Mouse (Mus musculus) lung, embryonic 16.5 days (tissue): ENCODE results near the gene Tbc1d15. TPM values are rescaled to one million over a fixed set of nuclear protein-coding genes. Genes with fewer than 3 reads are reported as not detected.

Source experiments
- ATAC-seq: fragments of 200-750 bp; cut with Nextera tagmentation; 2 replicates; pipeline ENCODE4 v1.8.0; 2017; ENCODE audit warnings: low read depth, mild to moderate bottlenecking, moderate library complexity
- H3K27ac ChIP-seq: fragments of 300-500 bp; sonication (generic); 2 replicates; pipeline ENCODE4 v1.5.1; 2014; ENCODE audit warnings: mild to moderate bottlenecking, control low read depth, low read length
- H3K27me3 ChIP-seq: fragments of 300-500 bp; sonication (generic); 2 replicates; pipeline ENCODE4 v1.6.1; 2014; ENCODE audit warnings: low read depth, low read length, mixed read lengths; ENCODE audit not compliant: control insufficient read depth, insufficient read depth
- H3K36me3 ChIP-seq: fragments of 300-500 bp; sonication (generic); 2 replicates; pipeline ENCODE4 v1.6.1; 2014; ENCODE audit warnings: low read length; ENCODE audit not compliant: control insufficient read depth, insufficient read depth
- H3K4me1 ChIP-seq: fragments of 300-500 bp; sonication (generic); replicated peaks from 2 replicates; pipeline ENCODE4 v1.6.1; 2014; ENCODE audit warnings: low read length, mixed read lengths; ENCODE audit not compliant: control insufficient read depth, insufficient read depth
- H3K4me2 ChIP-seq: fragments of 300-500 bp; sonication (generic); 2 replicates; pipeline ENCODE4 v1.6.1; 2014; ENCODE audit warnings: low read depth, low read length, control low read depth
- H3K4me3 ChIP-seq: fragments of 300-500 bp; sonication (generic); 2 replicates; pipeline ENCODE4 v1.5.1; 2014; ENCODE audit warnings: mild to moderate bottlenecking, low read length, control low read depth
- H3K9ac ChIP-seq: fragments of 300-500 bp; sonication (generic); 2 replicates; pipeline ENCODE4 v1.6.1; 2014; ENCODE audit warnings: low read length, control low read depth
- H3K9me3 ChIP-seq: fragments of 300-500 bp; sonication (generic); 2 replicates; pipeline ENCODE4 v1.6.1; 2016; ENCODE audit warnings: low read length; ENCODE audit not compliant: control insufficient read depth
- WGBS: fragments of 180-500 bp; shearing (Covaris S2); extraction: QIAGEN DNeasy Blood & Tissue Kit; methylation state at CpG from one replicate; pipeline ENCODE4 v1.1.7; 2014; 5-methylcytosine and 5-hydroxymethylcytosine counted together
- polyA plus RNA-seq: library from polyadenylated mRNA; unstranded; fragments of >200 nt; fragmentation: Nextera tagmentation; extraction: Ambion mirVana; gene quantifications from 2 replicates; pipeline ENCODE4 v1.2.1, GENCODE M21; 2015

Gene Tbc1d15
- polyA plus RNA-seq, 1 experiment from 2014 or later, result 61.9 TPM

DNA sequence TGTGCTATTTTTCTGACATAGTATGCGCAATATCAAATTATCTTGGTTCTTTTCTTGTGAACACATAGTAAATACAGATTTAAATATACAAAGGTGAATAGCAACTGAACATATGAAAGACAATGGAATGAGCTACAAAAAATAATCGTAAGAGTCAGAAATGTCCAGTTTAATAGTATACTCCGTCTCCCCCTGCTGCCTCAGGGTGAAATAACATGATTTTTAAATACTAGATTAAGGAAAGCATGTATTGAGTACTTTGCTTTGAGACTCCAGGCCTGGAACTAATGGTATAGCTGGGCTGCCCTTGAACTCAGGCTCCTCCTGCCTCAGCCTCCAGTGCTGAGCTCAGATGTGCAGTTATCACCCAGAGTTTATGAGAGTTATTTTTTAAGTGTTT lies 18.8 kb downstream of the Tbc1d15 start:
- H3K36me3 ChIP-seq, result peaks cover 16% of the 10 kb centered on the region
- H3K27ac ChIP-seq, result no peak overlapping the region
- no peak overlapping the region for H3K4me3 ChIP-seq
- H3K9me3 ChIP-seq, result no peaks in the 10 kb centered on the region
- no peaks in the 10 kb centered on the region for H3K4me1 ChIP-seq
- H3K4me2 ChIP-seq, result no peak overlapping the region
- no peak for ATAC-seq
- no peak overlapping the region for H3K9ac ChIP-seq
- WGBS, result 78% methylated on average over 3 of the region's 3 CpGs
- H3K27me3 ChIP-seq, result no peaks in the 10 kb centered on the region

DNA sequence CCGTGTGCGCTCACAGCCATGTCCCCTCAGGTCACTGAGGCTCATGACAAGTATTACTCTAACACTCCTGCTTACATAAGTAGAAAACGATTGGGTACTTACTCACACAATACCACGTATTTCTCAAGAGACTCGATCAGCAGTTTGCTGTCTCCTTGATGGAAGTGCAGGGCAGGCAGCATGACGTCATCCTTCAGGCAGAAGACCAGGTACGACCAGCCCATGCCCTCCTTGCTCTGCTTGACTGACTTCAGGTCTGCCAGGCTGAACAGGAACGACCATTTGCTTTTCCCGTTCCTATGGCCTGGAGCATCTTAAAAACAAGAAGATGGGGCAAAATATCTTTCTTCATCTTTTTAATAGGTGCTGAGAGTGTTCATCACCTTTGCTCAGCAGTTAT lies 22.2 kb downstream of the Tbc1d15 start:
- no peaks in the 10 kb centered on the region for H3K9me3 ChIP-seq
- H3K4me2 ChIP-seq, result no peak overlapping the region
- WGBS, result 86% methylated on average over 9 of the region's 9 CpGs
- H3K27me3 ChIP-seq, result no peaks in the 10 kb centered on the region
- no peaks in the 10 kb centered on the region for H3K4me1 ChIP-seq
- H3K4me3 ChIP-seq, result no peak overlapping the region
- ATAC-seq, result no peak
- H3K27ac ChIP-seq, result no peak overlapping the region
- no peak overlapping the region for H3K9ac ChIP-seq
- peaks cover 16% of the 10 kb centered on the region for H3K36me3 ChIP-seq

DNA sequence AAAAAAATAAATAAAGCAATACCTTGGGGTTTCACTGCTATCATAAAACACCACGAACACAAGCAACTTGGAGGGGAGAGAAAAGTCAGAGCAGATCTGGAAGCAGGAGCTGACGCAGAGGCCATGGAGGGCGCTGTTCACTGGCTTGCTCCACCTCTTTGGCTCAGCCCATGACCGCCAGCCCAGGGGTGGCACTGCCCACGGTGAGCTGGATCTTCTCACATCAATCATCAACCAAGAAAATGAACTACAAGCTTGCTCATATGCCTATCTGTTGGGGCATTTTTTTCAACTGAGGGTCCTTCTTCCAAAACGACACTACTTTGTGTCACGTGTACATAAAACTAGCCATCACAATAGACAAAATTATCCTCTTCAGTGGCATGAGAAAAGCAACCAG lies 24.7 kb downstream of the Tbc1d15 start:
- no peak overlapping the region for H3K4me2 ChIP-seq
- no peak overlapping the region for H3K27ac ChIP-seq
- no peak overlapping the region for H3K4me3 ChIP-seq
- H3K4me1 ChIP-seq, result no peaks in the 10 kb centered on the region
- ATAC-seq, result no peak
- H3K9ac ChIP-seq, result no peak overlapping the region
- no peaks in the 10 kb centered on the region for H3K27me3 ChIP-seq
- H3K36me3 ChIP-seq, result peaks cover 10% of the 10 kb centered on the region
- 88% methylated on average over 7 of the region's 7 CpGs for WGBS
- no peaks in the 10 kb centered on the region for H3K9me3 ChIP-seq

DNA sequence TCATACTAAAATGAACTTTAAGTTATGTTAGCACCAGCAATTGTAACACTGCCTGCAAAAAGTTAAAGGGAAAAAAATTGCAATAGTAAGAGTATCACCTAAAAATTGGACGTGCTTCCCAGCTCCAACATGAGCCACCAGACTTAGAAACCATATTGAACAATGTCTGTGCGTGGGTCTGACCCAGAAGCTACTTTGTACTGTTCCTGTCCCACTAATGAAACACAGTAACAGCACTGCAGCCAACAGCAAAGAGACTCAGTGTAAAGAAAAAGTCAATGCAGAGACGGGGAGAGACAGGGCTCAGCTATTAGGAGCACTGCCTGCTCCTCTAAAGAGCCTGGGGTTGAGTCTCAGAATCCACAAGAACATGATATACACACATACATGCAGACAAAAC lies 27.4 kb downstream of the Tbc1d15 start:
- no peak overlapping the region for H3K9ac ChIP-seq
- H3K4me3 ChIP-seq, result no peak overlapping the region
- 84% methylated on average over 3 of the region's 3 CpGs for WGBS
- H3K27ac ChIP-seq, result no peak overlapping the region
- H3K9me3 ChIP-seq, result no peaks in the 10 kb centered on the region
- H3K36me3 ChIP-seq, result peaks cover 6% of the 10 kb centered on the region
- H3K4me1 ChIP-seq, result no peaks in the 10 kb centered on the region
- no peak overlapping the region for H3K4me2 ChIP-seq
- ATAC-seq, result no peak
- H3K27me3 ChIP-seq, result no peaks in the 10 kb centered on the region

DNA sequence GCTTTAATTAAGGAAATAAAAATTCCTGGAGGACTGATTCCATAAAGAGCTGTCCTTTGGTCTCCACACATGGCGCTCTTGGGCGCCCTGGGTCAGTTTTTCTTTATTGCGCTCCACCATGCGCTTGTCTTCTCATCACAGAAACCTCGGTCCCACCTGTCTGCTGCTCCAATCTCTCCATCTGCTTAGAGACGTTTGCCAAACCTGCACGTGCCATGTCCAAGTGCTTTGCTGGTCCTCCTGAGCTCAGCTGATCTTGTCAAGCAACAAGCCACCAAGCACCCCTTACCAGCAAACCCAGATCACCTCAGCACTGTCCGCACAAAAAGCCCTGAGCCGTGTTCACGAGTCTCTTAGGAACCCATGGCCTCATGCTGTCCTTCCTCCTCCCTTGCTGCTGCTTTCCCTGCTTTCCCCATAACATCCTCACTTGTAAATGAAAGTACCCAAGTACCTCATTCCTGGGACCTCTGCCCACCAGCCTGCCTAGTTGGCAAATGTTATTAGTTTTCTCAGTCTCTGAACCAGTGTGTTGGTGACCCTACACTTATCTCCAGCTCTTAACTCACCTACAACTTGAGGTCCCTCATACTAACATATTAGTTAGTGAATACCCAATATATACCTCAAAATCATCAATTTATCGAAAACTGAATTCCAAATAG lies 38.2 kb downstream of the Tbc1d15 start:
- Histone ChIP-seq H3K27me3 (no peaks in the 10 kb centered on the region), H3K4me1 (no peaks in the 10 kb centered on the region), H3K9me3 (no peaks in the 10 kb centered on the region), H3K4me3 (no peak overlapping the region), H3K27ac (no peak overlapping the region), H3K4me2 (no peak overlapping the region), H3K36me3 (peaks cover 26% of the 10 kb centered on the region), H3K9ac (no peak overlapping the region)
- 92% methylated on average over 11 of the region's 11 CpGs for WGBS
- no peak for ATAC-seq

DNA sequence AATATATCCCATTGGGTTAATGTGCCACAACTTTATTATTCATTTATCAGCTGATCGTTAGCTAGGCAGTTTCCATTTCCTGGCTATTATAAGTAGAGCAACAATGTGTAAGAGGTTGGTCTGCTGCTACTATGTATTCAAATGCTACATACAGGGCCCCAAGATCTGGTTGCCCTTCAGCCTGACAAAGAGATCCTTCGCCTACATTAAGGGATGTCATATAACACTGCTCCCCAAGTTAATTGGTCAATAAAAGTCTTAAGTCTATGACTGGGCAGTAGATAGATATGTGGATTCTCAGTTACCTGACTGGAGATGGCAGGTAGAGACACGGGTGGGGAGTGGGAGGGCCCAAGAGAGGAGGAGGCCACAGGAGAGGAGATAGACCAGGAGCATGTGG lies 45.4 kb downstream of the Tbc1d15 start:
- no peaks in the 10 kb centered on the region for H3K9me3 ChIP-seq
- ATAC-seq, result no peak
- H3K4me1 ChIP-seq, result no peaks in the 10 kb centered on the region
- H3K27me3 ChIP-seq, result no peaks in the 10 kb centered on the region
- H3K4me2 ChIP-seq, result no peak overlapping the region
- no peak overlapping the region for H3K9ac ChIP-seq
- no peak overlapping the region for H3K27ac ChIP-seq
- WGBS, result 83% methylated on average over 3 of the region's 3 CpGs
- no peak overlapping the region for H3K4me3 ChIP-seq
- peaks cover 17% of the 10 kb centered on the region for H3K36me3 ChIP-seq

DNA sequence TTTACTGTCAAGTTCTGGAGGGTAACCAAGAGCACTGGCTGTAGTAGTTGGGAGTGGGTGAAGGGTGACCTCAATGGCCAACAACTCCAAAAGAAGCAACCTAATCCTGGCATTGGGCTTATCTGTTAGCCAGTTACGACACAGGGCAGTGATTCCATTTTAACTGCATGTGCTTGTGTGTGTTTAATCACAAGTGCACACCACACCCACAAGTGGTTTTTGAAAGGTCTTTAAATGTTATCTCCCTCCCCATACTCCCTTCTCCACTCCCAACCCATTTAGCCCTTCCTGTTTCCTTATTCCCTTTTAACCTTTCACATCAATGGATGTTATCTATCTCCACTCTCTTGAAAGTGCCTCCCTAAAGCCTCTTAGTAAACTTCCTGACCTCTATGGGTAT lies 46.0 kb downstream of the Tbc1d15 start:
- ATAC-seq, result no peak
- no peaks in the 10 kb centered on the region for H3K9me3 ChIP-seq
- H3K4me2 ChIP-seq, result no peak overlapping the region
- 50% methylated on average over 1 of the region's 1 CpGs for WGBS
- no peak overlapping the region for H3K27ac ChIP-seq
- peaks cover 17% of the 10 kb centered on the region for H3K36me3 ChIP-seq
- no peaks in the 10 kb centered on the region for H3K27me3 ChIP-seq
- no peak overlapping the region for H3K9ac ChIP-seq
- no peaks in the 10 kb centered on the region for H3K4me1 ChIP-seq
- no peak overlapping the region for H3K4me3 ChIP-seq

DNA sequence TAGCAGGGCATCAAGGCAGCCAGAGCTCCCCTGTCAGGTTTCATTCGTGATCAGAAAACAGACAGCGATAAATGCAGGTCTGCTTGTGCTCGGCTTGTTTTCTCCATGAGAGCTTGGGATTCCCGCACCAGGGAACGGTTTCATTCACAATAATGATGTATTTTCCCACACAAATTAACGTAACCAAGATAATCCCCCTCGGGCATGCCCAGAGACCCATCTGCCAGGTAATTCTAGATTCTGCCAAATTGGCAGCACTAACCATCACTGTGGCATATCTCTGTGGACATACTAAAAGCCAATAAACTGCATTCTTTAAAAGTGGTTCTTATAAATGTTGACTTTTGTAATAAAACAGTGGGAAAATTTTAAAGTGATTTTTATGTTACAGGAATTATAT lies 60.1 kb downstream of the Tbc1d15 start:
- Histone ChIP-seq H3K4me1 (no peaks in the 10 kb centered on the region), H3K36me3 (no peaks in the 10 kb centered on the region), H3K27ac (no peak overlapping the region), H3K9me3 (no peaks in the 10 kb centered on the region), H3K27me3 (no peaks in the 10 kb centered on the region), H3K4me3 (no peak overlapping the region), H3K9ac (no peak overlapping the region), H3K4me2 (no peak overlapping the region)
- WGBS, result 75% methylated on average over 7 of the region's 7 CpGs
- no peak for ATAC-seq

DNA sequence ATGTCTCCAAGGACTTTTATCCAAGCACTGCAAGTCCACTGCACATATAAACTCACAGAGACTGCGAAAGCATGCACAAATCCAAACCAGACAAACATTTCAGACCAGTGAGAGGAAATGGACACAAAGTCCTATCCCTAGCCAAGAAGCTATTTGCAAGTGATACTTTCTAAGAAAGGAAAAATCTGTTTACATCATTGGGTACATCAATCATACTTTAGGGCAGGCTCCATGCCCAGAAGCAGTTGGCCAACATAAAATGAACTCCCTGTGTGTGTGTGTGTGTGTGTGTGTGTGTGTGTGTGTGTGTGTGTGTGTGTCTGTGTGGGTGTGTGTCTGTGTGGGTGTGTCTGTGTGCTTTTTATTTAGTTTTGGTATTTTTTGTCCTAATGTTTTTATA lies 63.9 kb downstream of the Tbc1d15 start:
- 71% methylated on average over 1 of the region's 1 CpGs for WGBS
- ATAC-seq, result no peak

DNA sequence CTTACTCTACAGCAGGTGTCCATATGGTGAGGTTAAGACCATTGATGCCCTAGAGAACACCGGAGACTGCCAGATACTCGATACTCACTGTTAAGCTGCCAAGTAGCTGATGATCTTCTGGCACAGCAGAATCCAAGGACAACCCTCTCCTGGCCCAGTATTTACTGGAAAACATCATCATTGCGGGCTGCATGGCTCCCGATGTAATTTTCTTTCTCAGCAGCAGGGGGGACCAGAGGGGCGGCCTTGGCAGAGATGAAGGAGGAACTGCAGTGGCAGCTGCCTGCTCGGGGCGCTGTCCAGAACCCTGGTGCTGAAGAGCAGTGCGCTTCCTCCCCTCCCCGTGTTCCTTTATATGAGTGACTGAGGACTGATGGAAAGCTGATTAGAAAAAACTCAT lies 66.6 kb downstream of the Tbc1d15 start, which contains the start of gene Tph2:
Tph2 (minus strand) TSS at position 326 of the 400 bp plus-strand sequence.
- no peaks in the 10 kb centered on the region for H3K4me1 ChIP-seq
- WGBS, result 6% methylated on average over 9 of the region's 9 CpGs
- peak; percentile 74 for ATAC-seq
- no peak within 1 kb of the TSS for H3K27ac ChIP-seq
- no peak within 1 kb of the TSS for H3K9ac ChIP-seq
- H3K36me3 ChIP-seq, result no peaks in the 10 kb centered on the region
- H3K4me3 ChIP-seq, result no peak within 1 kb of the TSS
- no peaks in the 10 kb centered on the region for H3K9me3 ChIP-seq
- no peak within 1 kb of the TSS for H3K4me2 ChIP-seq
- H3K27me3 ChIP-seq, result no peaks in the 10 kb centered on the region

More for the DNA sequence above, 63.9 kb downstream of the Tbc1d15 start:
- H3K36me3 ChIP-seq, result no peaks in the 10 kb centered on the region
- no peaks in the 10 kb centered on the region for H3K27me3 ChIP-seq
- H3K9me3 ChIP-seq, result no peaks in the 10 kb centered on the region
- no peak overlapping the region for H3K27ac ChIP-seq
- H3K9ac ChIP-seq, result no peak overlapping the region
- no peak overlapping the region for H3K4me3 ChIP-seq
- H3K4me1 ChIP-seq, result no peaks in the 10 kb centered on the region
- H3K4me2 ChIP-seq, result no peak overlapping the region
